Mouse (Mus musculus): ENCODE measurements around the gene Mink1. TPM values are rescaled to one million over a fixed set of nuclear protein-coding genes. Genes with fewer than 3 reads are reported as not detected.

Mink1 gene
- total RNA-seq, 1 experiment, result 23.0 TPM

DNA sequence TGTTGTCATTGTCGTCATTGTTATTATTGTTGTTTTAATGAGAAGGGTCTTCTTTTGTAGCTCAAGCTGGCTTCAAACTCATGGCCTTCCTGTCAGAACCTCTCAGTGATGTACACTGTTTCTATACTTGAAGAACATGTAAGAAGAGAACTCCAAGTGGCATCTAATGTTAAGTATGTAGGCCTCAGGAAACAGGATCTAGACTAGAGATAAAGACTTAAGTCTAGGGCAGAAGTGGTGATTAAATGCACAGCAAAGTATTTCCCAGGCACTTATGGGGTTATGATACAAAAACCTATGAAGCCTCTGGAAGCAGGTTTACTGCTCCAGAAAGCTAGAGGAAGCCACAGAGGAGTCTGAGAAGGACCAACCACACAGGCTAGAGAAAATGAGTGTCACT is 75.6 kb downstream of the Mink1 start:
- H3K9ac ChIP-seq (ENCODE audit: insufficient read depth, low read depth, low read length, poor library complexity, severe bottlenecking), result no peak overlapping the region
- H3K36me3 ChIP-seq (ENCODE audit: control insufficient read depth, insufficient read depth, low read length, poor library complexity, severe bottlenecking), result no peaks in the 10 kb centered on the region
- TF ChIP-seq CHD2 (IDR thresholded peaks at IDR 0.05; ENCODE audit: low read depth, low read length) (no peak), MAFK (IDR thresholded peaks at IDR 0.05; ENCODE audit: insufficient read depth, low read depth, low read length) (no peak), ZNF384 (IDR thresholded peaks at IDR 0.05; ENCODE audit: low read depth, low read length) (no peak), ZC3H11A (IDR thresholded peaks at IDR 0.05; ENCODE audit: borderline replicate concordance, low read depth, low read length) (no peak), HCFC1 (IDR thresholded peaks at IDR 0.05; ENCODE audit: borderline replicate concordance, insufficient read depth, low read length) (no peak)
- H3K9me3 ChIP-seq (ENCODE audit: control insufficient read depth, insufficient read depth, low read depth, low read length), result no peaks in the 10 kb centered on the region
- no peak overlapping the region for H3K4me3 ChIP-seq (ENCODE audit: insufficient read depth in 1 of 2, low read depth in 1 of 2, low read length in 2 of 2, poor library complexity in 1 of 2, severe bottlenecking in 1 of 2)
- no peak for DNase-seq (ENCODE audit: low read depth, low spot score)
- H3K27ac ChIP-seq (ENCODE audit: insufficient read depth, low read depth, low read length, poor library complexity, severe bottlenecking), result no peak overlapping the region
- H3K4me1 ChIP-seq (ENCODE audit: control insufficient read depth in 2 of 2, insufficient read depth in 2 of 2, low read length in 2 of 2, poor library complexity in 1 of 2), result no peaks in the 10 kb centered on the region
- in situ Hi-C loops (cut with MboI; ENCODE audit: low sequenced_read_pairs in 2 of 2, unreplicated experiment in 2 of 2), result no loop called here

DNA sequence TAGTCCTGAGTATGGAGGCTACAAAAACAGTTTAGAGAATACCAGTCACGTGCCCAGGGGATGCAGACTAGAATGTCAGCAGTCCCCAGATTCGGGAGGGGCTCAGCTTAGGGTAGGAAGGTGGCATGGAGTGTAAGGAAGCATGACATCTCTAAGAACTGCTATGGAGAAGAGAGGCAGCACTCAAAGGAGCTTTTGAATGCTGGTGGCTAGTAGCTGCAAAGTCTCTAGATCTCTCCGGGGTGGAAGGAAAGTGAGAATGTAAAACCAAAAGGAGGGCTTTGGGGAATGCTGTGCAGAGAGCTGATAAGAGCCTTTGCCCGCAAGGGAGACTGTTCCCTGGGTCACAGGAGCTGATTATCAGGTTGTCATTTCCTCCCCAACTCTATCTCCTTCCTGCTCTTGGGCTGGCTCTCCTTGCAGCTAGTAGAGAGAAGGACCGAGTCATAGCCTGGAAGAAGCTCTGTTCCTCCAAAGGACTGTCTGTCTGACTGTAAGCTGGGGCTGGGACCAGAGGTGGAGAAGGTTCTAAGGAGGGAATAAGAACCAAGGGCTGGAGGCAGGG is 76.1 kb downstream of the Mink1 start, which contains the start of gene Gp1ba:
TSS of gene Gp1ba (plus strand) at position 409 of the 565 bp plus-strand sequence.
- no peak for DNase-seq (ENCODE audit: low read depth, low spot score)
- Histone ChIP-seq H3K4me1 (ENCODE audit: control insufficient read depth in 2 of 2, insufficient read depth in 2 of 2, low read length in 2 of 2, poor library complexity in 1 of 2) (no peaks in the 10 kb centered on the region), H3K9ac (ENCODE audit: insufficient read depth, low read depth, low read length, poor library complexity, severe bottlenecking) (no peak within 1 kb of the TSS), H3K36me3 (ENCODE audit: control insufficient read depth, insufficient read depth, low read length, poor library complexity, severe bottlenecking) (no peaks in the 10 kb centered on the region), H3K9me3 (ENCODE audit: control insufficient read depth, insufficient read depth, low read depth, low read length) (no peaks in the 10 kb centered on the region), H3K4me3 (ENCODE audit: insufficient read depth in 1 of 2, low read depth in 1 of 2, low read length in 2 of 2, poor library complexity in 1 of 2, severe bottlenecking in 1 of 2) (no peak within 1 kb of the TSS), H3K27ac (ENCODE audit: insufficient read depth, low read depth, low read length, poor library complexity, severe bottlenecking) (no peak within 1 kb of the TSS)
- in situ Hi-C loops (cut with MboI; ENCODE audit: low sequenced_read_pairs in 2 of 2, unreplicated experiment in 2 of 2), result no loop called here
- no peak for TF ChIP-seq MAFK (IDR thresholded peaks at IDR 0.05; ENCODE audit: insufficient read depth, low read depth, low read length)
- TF ChIP-seq HCFC1 (IDR thresholded peaks at IDR 0.05; ENCODE audit: borderline replicate concordance, insufficient read depth, low read length), result no peak
- no peak for TF ChIP-seq ZC3H11A (IDR thresholded peaks at IDR 0.05; ENCODE audit: borderline replicate concordance, low read depth, low read length)
- no peak for TF ChIP-seq CHD2 (IDR thresholded peaks at IDR 0.05; ENCODE audit: low read depth, low read length)
- TF ChIP-seq ZNF384 (IDR thresholded peaks at IDR 0.05; ENCODE audit: low read depth, low read length), result no peak

DNA sequence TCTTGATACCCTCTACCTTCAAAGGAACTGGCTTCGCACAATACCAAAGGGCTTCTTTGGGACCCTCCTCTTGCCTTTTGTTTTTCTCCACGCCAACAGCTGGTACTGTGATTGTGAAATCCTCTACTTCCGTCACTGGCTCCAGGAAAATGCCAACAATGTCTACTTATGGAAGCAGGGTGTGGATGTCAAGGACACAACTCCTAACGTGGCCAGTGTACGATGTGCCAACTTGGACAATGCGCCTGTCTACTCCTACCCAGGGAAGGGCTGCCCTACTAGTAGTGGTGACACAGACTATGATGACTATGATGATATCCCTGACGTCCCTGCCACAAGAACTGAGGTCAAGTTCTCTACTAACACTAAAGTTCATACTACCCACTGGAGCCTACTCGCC is 77.3 kb downstream of the Mink1 start:
- Histone ChIP-seq H3K36me3 (ENCODE audit: control insufficient read depth, insufficient read depth, low read length, poor library complexity, severe bottlenecking) (peaks cover 8% of the 10 kb centered on the region), H3K4me3 (ENCODE audit: insufficient read depth in 1 of 2, low read depth in 1 of 2, low read length in 2 of 2, poor library complexity in 1 of 2, severe bottlenecking in 1 of 2) (no peak overlapping the region), H3K9me3 (ENCODE audit: control insufficient read depth, insufficient read depth, low read depth, low read length) (no peaks in the 10 kb centered on the region), H3K27ac (ENCODE audit: insufficient read depth, low read depth, low read length, poor library complexity, severe bottlenecking) (no peak overlapping the region), H3K4me1 (ENCODE audit: control insufficient read depth in 2 of 2, insufficient read depth in 2 of 2, low read length in 2 of 2, poor library complexity in 1 of 2) (no peaks in the 10 kb centered on the region), H3K9ac (ENCODE audit: insufficient read depth, low read depth, low read length, poor library complexity, severe bottlenecking) (no peak overlapping the region)
- TF ChIP-seq CHD2 (IDR thresholded peaks at IDR 0.05; ENCODE audit: low read depth, low read length) (no peak), ZC3H11A (IDR thresholded peaks at IDR 0.05; ENCODE audit: borderline replicate concordance, low read depth, low read length) (no peak), ZNF384 (IDR thresholded peaks at IDR 0.05; ENCODE audit: low read depth, low read length) (no peak), HCFC1 (IDR thresholded peaks at IDR 0.05; ENCODE audit: borderline replicate concordance, insufficient read depth, low read length) (no peak), MAFK (IDR thresholded peaks at IDR 0.05; ENCODE audit: insufficient read depth, low read depth, low read length) (no peak)
- in situ Hi-C loops (cut with MboI; ENCODE audit: low sequenced_read_pairs in 2 of 2, unreplicated experiment in 2 of 2), result no loop called here
- DNase-seq (ENCODE audit: low read depth, low spot score), result no peak

DNA sequence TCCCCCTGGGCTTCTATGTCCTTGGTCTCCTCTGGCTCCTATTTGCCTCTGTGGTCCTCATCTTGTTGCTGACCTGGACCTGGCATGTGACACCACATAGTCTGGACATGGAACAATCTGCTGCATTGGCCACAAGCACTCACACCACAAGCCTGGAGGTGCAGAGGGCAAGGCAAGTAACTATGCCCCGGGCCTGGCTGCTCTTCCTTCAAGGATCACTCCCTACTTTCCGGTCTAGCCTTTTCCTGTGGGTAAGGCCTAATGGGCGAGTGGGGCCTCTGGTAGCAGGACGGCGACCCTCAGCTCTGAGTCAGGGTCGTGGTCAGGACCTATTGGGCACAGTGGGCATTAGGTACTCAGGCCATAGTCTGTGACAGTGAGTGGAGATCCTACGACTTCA is 78.6 kb downstream of the Mink1 start:
- peaks cover 0 to 10% of the 10 kb centered on the region in 2 experiments; a peak in 2 of 4 replicates for H3K4me1 ChIP-seq (ENCODE audit: control insufficient read depth in 2 of 2, insufficient read depth in 2 of 2, low read length in 2 of 2, poor library complexity in 1 of 2)
- TF ChIP-seq ZNF384 (IDR thresholded peaks at IDR 0.05; ENCODE audit: low read depth, low read length) (no peak), ZC3H11A (IDR thresholded peaks at IDR 0.05; ENCODE audit: borderline replicate concordance, low read depth, low read length) (no peak), CHD2 (IDR thresholded peaks at IDR 0.05; ENCODE audit: low read depth, low read length) (no peak), MAFK (IDR thresholded peaks at IDR 0.05; ENCODE audit: insufficient read depth, low read depth, low read length) (no peak), HCFC1 (IDR thresholded peaks at IDR 0.05; ENCODE audit: borderline replicate concordance, insufficient read depth, low read length) (no peak)
- H3K9me3 ChIP-seq (ENCODE audit: control insufficient read depth, insufficient read depth, low read depth, low read length), result no peaks in the 10 kb centered on the region
- no peak for DNase-seq (ENCODE audit: low read depth, low spot score)
- peaks cover 17% of the 10 kb centered on the region for H3K36me3 ChIP-seq (ENCODE audit: control insufficient read depth, insufficient read depth, low read length, poor library complexity, severe bottlenecking)
- H3K4me3 ChIP-seq (ENCODE audit: insufficient read depth in 1 of 2, low read depth in 1 of 2, low read length in 2 of 2, poor library complexity in 1 of 2, severe bottlenecking in 1 of 2), result no peak overlapping the region
- no peak overlapping the region for H3K9ac ChIP-seq (ENCODE audit: insufficient read depth, low read depth, low read length, poor library complexity, severe bottlenecking)
- in situ Hi-C loops (cut with MboI; ENCODE audit: low sequenced_read_pairs in 2 of 2, unreplicated experiment in 2 of 2), result no loop called here
- H3K27ac ChIP-seq (ENCODE audit: insufficient read depth, low read depth, low read length, poor library complexity, severe bottlenecking), result no peak overlapping the region

Measured in ES-E14 (cell line).